Mouse (Mus musculus): ENCODE measurements around the gene Add1.

Gene Add1

GRCm38 (mm10) chr5:34670280-34670679 lies 96.8 kb downstream of the Add1 start:
- no peak for DNase-seq (ENCODE audit: low read depth, low spot score)
